Mouse (Mus musculus) E14TG2a.4 (cell line): Measurements from ENCODE around the gene Hyal3.

Experiments
- CTCF ChIP-seq: conservative IDR thresholded peaks from 2 replicates; pipeline ENCODE4 v1.5.1; 2014; ENCODE audit warnings: low read length
- POU5F1 ChIP-seq: IDR thresholded peaks from 2 replicates; pipeline ENCODE4 v1.6.1; 2014; ENCODE audit warnings: low read length, borderline replicate concordance

DNA sequence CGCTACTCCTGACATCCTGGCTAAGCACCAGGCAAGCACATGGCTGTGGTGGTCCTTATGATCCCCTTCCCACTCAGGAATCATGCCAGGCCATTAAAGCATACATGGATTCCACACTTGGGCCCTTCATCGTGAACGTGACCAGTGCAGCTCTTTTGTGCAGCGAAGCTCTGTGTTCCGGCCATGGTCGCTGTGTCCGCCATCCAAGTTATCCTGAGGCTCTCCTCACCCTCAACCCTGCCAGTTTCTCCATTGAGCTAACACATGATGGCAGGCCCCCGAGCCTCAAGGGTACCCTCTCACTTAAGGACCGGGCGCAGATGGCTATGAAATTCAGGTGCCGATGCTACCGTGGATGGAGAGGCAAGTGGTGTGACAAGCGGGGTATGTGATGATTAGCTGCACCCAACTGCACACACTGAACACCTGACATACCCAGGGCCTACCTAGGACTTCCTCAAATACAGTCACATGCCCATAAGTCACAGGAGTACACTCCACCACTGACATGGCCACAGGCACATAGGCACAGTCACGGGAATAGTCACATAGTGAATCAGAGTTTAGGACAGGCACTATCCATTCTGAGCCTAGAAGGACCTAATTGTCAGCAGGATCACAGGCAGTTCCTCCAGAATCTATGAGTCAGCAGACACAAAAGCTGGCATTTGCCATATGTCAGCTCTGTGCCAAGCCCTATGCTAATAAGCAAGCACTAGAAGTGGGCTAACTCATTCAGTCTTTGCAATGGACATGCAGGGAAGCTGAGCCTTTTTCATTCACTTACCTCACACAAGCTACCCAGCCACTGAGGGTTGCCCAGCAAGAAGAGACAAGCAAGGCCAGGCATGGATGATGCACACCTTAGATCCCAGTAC, 1.4 kb upstream of the Hyal3 start:
- TF ChIP-seq CTCF (no peak), POU5F1 (no peak)
